Mouse (Mus musculus) forebrain, embryonic 13.5 days (tissue): ENCODE measurements around the gene Gcm2. TPM values are rescaled to one million over a fixed set of nuclear protein-coding genes. Genes with fewer than 3 reads are reported as not detected.

Experiments used
- ATAC-seq: fragments of 200-750 bp; cut with Nextera tagmentation; 2 replicates; pipeline ENCODE4 v1.8.0; 2017
- H3K27ac ChIP-seq: fragments of 300-500 bp; sonication (generic); 2 replicates; pipeline ENCODE4 v1.5.1; 2015; ENCODE audit warnings: inconsistent platforms, mild to moderate bottlenecking, moderate library complexity
- H3K27me3 ChIP-seq: fragments of 300-500 bp; sonication (generic); 2 replicates; pipeline ENCODE4 v1.6.1; 2015; ENCODE audit warnings: mild to moderate bottlenecking, inconsistent platforms
- H3K36me3 ChIP-seq: fragments of 300-500 bp; sonication (generic); 2 replicates; pipeline ENCODE4 v1.6.1; 2015; ENCODE audit warnings: mild to moderate bottlenecking, inconsistent platforms; ENCODE audit not compliant: poor library complexity, severe bottlenecking
- H3K4me1 ChIP-seq: fragments of 300-500 bp; sonication (generic); 2 replicates; pipeline ENCODE4 v1.6.1; 2015; ENCODE audit warnings: inconsistent platforms
- H3K4me2 ChIP-seq: fragments of 300-500 bp; sonication (generic); 2 replicates; pipeline ENCODE4 v1.6.1; 2015; ENCODE audit warnings: inconsistent platforms, mild to moderate bottlenecking, moderate library complexity
- H3K4me3 ChIP-seq: fragments of 300-500 bp; sonication (generic); 2 replicates; pipeline ENCODE4 v1.5.1; 2015; ENCODE audit warnings: mild to moderate bottlenecking, inconsistent platforms
- H3K9ac ChIP-seq: fragments of 300-500 bp; sonication (generic); 2 replicates; pipeline ENCODE4 v1.6.1; 2015; ENCODE audit warnings: mild to moderate bottlenecking, inconsistent platforms
- H3K9me3 ChIP-seq: fragments of 300-500 bp; sonication (generic); replicated peaks from 2 replicates; pipeline ENCODE4 v1.6.1; 2016; ENCODE audit warnings: inconsistent platforms
- WGBS: fragments of 180-500 bp; shearing (Covaris S2); methylation state at CpG from one replicate; pipeline ENCODE4 v1.1.7; 2015; 5-methylcytosine and 5-hydroxymethylcytosine counted together
- polyA plus RNA-seq: library from polyadenylated mRNA; unstranded; fragments of >200 nt; fragmentation: Nextera tagmentation; extraction: Ambion mirVana; gene quantifications from 2 replicates; pipeline ENCODE4 v1.2.1, GENCODE M21; 2015

Gene Gcm2
- polyA plus RNA-seq, 1 experiment from 2014 or later: not detected

GRCm38 (mm10) chr13:41103841-41104525, 6.9 kb downstream of the Gcm2 start:
- Histone ChIP-seq H3K4me3 (no peak overlapping the region), H3K4me1 (no peaks in the 10 kb centered on the region), H3K9ac (no peak overlapping the region), H3K27me3 (no peaks in the 10 kb centered on the region), H3K36me3 (no peaks in the 10 kb centered on the region), H3K27ac (no peak overlapping the region), H3K9me3 (no peaks in the 10 kb centered on the region), H3K4me2 (no peak overlapping the region)
- WGBS: 77% methylated on average over 12 of the region's 12 CpGs
- no peak for ATAC-seq

DNA sequence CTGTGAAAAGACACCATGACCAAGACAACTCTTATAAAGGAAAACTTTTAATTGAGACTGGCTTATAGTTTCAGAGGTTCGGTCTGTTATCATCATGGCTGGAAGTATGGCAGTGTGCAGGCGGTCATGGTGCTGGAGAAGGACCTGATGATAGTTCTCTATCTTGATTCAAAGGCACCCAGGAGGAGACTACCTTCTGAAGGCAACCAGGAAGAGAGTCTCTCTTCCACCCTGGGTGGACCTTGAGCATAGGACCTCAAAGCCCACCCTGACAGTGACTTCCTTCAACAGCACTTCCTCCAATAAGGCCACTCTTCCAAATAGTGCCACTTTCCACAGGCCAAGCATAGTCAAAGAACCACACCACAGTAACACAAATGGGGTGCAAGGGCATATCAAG, 10.8 kb downstream of the Gcm2 start:
- ATAC-seq: no peak
- no peak overlapping the region for H3K9ac ChIP-seq

GRCm38 (mm10) chr13:41098325-41098724, 12.5 kb downstream of the Gcm2 start:
- H3K27ac ChIP-seq: no peak overlapping the region
- H3K9ac ChIP-seq: no peak overlapping the region
- H3K27me3 ChIP-seq: no peaks in the 10 kb centered on the region
- no peak overlapping the region for H3K4me3 ChIP-seq
- no peaks in the 10 kb centered on the region for H3K36me3 ChIP-seq
- WGBS: 91% methylated on average over 15 of the region's 15 CpGs
- no peak overlapping the region for H3K4me2 ChIP-seq
- no peaks in the 10 kb centered on the region for H3K9me3 ChIP-seq
- no peak for ATAC-seq
- H3K4me1 ChIP-seq: no peaks in the 10 kb centered on the region

More for the DNA sequence above, 10.8 kb downstream of the Gcm2 start:
- Histone ChIP-seq H3K4me2 (no peak overlapping the region), H3K9me3 (no peaks in the 10 kb centered on the region), H3K4me3 (no peak overlapping the region), H3K27ac (no peak overlapping the region), H3K27me3 (no peaks in the 10 kb centered on the region), H3K4me1 (no peaks in the 10 kb centered on the region), H3K36me3 (no peaks in the 10 kb centered on the region)
- WGBS: 89% methylated on average over 2 of the region's 2 CpGs

GRCm38 (mm10) chr13:41097324-41098058, 13.3 kb downstream of the Gcm2 start:
- Histone ChIP-seq H3K4me1 (no peaks in the 10 kb centered on the region), H3K9me3 (no peaks in the 10 kb centered on the region), H3K27ac (no peak overlapping the region), H3K27me3 (no peaks in the 10 kb centered on the region), H3K9ac (no peak overlapping the region), H3K36me3 (no peaks in the 10 kb centered on the region), H3K4me2 (no peak overlapping the region), H3K4me3 (no peak overlapping the region)
- no peak for ATAC-seq
- WGBS: 88% methylated on average over 16 of the region's 16 CpGs

DNA sequence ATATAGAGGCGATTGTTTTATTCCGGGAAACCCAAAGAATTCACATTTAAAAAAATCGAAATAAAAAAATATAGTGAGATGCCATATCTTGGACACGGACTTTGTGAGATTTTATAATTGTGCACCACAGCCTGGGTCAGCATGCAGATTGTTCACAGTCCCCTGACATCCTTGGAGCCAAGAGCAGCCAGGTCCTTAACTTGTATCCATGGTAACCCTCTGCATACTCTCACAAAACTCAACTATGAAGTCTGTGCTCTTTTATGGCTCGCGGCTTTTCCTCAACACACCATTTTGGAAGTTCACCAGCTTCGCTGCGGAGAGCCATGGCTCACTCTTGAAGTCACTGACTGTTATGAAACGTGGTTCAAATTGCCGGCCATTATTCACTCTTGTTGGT, 16.7 kb downstream of the Gcm2 start:
- Histone ChIP-seq H3K36me3 (no peaks in the 10 kb centered on the region), H3K4me2 (no peak overlapping the region), H3K27ac (no peak overlapping the region), H3K4me1 (no peaks in the 10 kb centered on the region), H3K27me3 (no peaks in the 10 kb centered on the region), H3K9me3 (no peaks in the 10 kb centered on the region), H3K4me3 (no peak overlapping the region), H3K9ac (no peak overlapping the region)
- no peak for ATAC-seq
- 84% methylated on average over 10 of the region's 10 CpGs for WGBS

DNA sequence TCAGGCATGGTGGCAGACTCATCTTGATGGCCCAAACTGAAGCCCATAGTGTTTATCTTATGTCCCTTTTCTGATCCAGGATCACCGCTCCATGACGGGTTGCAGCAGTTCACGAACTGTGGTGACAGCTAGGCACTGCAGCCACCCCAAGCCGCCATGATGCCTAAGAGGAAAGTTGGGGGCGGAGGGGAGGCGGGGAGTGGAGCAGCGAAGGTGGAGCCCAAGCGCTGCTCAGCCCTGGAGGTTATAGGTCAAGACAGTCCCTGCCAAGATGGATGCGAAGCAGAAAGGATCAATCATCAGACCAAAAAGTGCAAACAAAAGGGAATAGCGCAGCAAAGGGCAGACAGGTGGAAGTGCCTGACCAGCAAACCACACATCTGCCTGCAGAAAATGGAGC, 19.6 kb downstream of the Gcm2 start:
- Histone ChIP-seq H3K36me3 (no peaks in the 10 kb centered on the region), H3K4me1 (no peaks in the 10 kb centered on the region), H3K4me2 (no peak overlapping the region), H3K4me3 (no peak overlapping the region), H3K9ac (no peak overlapping the region), H3K27ac (no peak overlapping the region), H3K9me3 (no peaks in the 10 kb centered on the region), H3K27me3 (no peaks in the 10 kb centered on the region)
- no peak for ATAC-seq
- WGBS: 49% methylated on average over 10 of the region's 10 CpGs

GRCm38 (mm10) chr13:41088746-41089145, 22.1 kb downstream of the Gcm2 start:
- H3K36me3 ChIP-seq: no peaks in the 10 kb centered on the region
- H3K9me3 ChIP-seq: no peaks in the 10 kb centered on the region
- no peak overlapping the region for H3K9ac ChIP-seq
- H3K27ac ChIP-seq: no peak overlapping the region
- H3K27me3 ChIP-seq: no peaks in the 10 kb centered on the region
- H3K4me3 ChIP-seq: no peak overlapping the region
- H3K4me1 ChIP-seq: no peaks in the 10 kb centered on the region
- ATAC-seq: no peak
- no peak overlapping the region for H3K4me2 ChIP-seq

- WGBS: 15% methylated on average over 2 of the region's 2 CpGs
- H3K4me3 ChIP-seq: no peak overlapping the region
- no peaks in the 10 kb centered on the region for H3K36me3 ChIP-seq
- H3K27me3 ChIP-seq: peaks cover 21% of the 10 kb centered on the region
- no peak overlapping the region for H3K27ac ChIP-seq
- no peak overlapping the region for H3K9ac ChIP-seq
- no peak for ATAC-seq
- H3K4me1 ChIP-seq: no peaks in the 10 kb centered on the region
- H3K4me2 ChIP-seq: no peak overlapping the region
- H3K9me3 ChIP-seq: no peaks in the 10 kb centered on the region
Observed at GRCm38 (mm10) chr13:41085140-41085539, 25.7 kb downstream of the Gcm2 start.

DNA sequence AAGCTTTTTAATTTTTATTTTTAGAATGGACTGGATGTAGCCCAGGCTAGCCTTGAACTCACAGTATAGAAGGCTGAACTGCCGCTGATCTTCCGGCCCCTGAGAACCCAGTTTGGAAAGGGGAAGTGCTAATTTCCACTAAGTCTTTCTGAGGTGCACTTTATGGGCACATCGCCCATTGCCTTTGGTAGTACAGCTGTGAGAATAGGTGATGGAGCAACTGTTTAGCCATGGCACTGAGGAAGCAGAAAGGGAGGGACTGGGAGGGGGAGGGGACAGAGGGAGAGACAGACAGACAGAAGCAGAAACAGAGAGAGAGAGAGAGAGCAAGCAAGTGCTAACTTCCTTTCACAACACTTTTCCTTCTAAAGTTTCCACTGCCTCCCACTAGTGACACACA, 26.3 kb downstream of the Gcm2 start:
- peaks cover 24% of the 10 kb centered on the region for H3K27me3 ChIP-seq
- H3K4me3 ChIP-seq: no peak overlapping the region
- 93% methylated on average over 3 of the region's 3 CpGs for WGBS
- H3K9ac ChIP-seq: no peak overlapping the region
- peaks cover under 1% of the 10 kb centered on the region; the same call in 1 of the 2 replicates for H3K4me1 ChIP-seq
- H3K36me3 ChIP-seq: no peaks in the 10 kb centered on the region
- no peak overlapping the region for H3K4me2 ChIP-seq
- H3K9me3 ChIP-seq: no peaks in the 10 kb centered on the region
- no peak overlapping the region for H3K27ac ChIP-seq
- ATAC-seq: no peak

- ATAC-seq: no peak
- H3K36me3 ChIP-seq: no peaks in the 10 kb centered on the region
- 93% methylated on average over 6 of the region's 6 CpGs for WGBS
- H3K4me2 ChIP-seq: no peak overlapping the region
- H3K4me1 ChIP-seq: peaks cover 15% of the 10 kb centered on the region
- no peaks in the 10 kb centered on the region for H3K9me3 ChIP-seq
- peaks cover 47% of the 10 kb centered on the region for H3K27me3 ChIP-seq
- no peak overlapping the region for H3K27ac ChIP-seq
- no peak overlapping the region for H3K9ac ChIP-seq
- H3K4me3 ChIP-seq: no peak overlapping the region
Observed at GRCm38 (mm10) chr13:41080700-41081099, 30.1 kb downstream of the Gcm2 start.

DNA sequence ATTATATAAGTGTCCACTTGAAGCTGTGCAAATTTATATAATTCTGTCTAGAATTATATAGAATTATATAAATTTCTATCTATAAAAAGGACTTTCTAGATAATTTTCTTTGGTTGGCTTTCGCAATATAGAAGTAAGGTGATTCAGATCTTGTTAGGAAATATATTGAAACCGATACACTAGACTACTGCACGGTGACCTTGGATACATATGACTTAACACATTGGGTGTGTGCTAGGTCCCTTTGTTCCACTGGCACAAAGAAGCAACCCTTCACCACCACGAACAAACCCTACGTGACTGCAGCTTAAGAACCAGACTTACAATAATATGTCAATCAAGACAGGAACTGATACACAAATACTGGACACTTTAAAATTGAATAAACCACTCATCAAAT, 31.0 kb downstream of the Gcm2 start:
- no peak overlapping the region for H3K4me3 ChIP-seq
- H3K9me3 ChIP-seq: no peaks in the 10 kb centered on the region
- H3K4me1 ChIP-seq: peaks cover 15% of the 10 kb centered on the region
- peaks cover 47% of the 10 kb centered on the region for H3K27me3 ChIP-seq
- H3K36me3 ChIP-seq: no peaks in the 10 kb centered on the region
- no peak overlapping the region for H3K9ac ChIP-seq
- peak overlapping the region; percentile 77 for H3K4me2 ChIP-seq
- 50% methylated on average over 5 of the region's 5 CpGs for WGBS
- no peak overlapping the region for H3K27ac ChIP-seq
- no peak for ATAC-seq

- peaks cover 15% of the 10 kb centered on the region for H3K4me1 ChIP-seq
- peak; percentile 93 for ATAC-seq
- H3K4me2 ChIP-seq: peak within 1 kb of the TSS; percentile 77
- H3K9me3 ChIP-seq: no peaks in the 10 kb centered on the region
- no peaks in the 10 kb centered on the region for H3K36me3 ChIP-seq
- H3K27me3 ChIP-seq: peaks cover 47% of the 10 kb centered on the region
- H3K9ac ChIP-seq: peak within 1 kb of the TSS; percentile 40
- no peak within 1 kb of the TSS for H3K27ac ChIP-seq
- H3K4me3 ChIP-seq: peak within 1 kb of the TSS; percentile 47
- under 1% methylated on average over 33 of the region's 40 CpGs for WGBS
Observed at GRCm38 (mm10) chr13:41079421-41079780, 31.4 kb downstream of the Gcm2 start, which contains the start of gene Mak. TSS of gene Mak (minus strand) at chr13:41079706.
